Mouse (Mus musculus): Measurements from ENCODE around the gene Ext2. TPM values are rescaled to one million over a fixed set of nuclear protein-coding genes. Genes with fewer than 3 reads are reported as not detected.

Ext2 gene
- polyA plus RNA-seq, 1 experiment from 2014 or later = 71.3 TPM

GRCm38 (mm10) chr2:93783926-93784539 lies 38.3 kb downstream of the Ext2 start:
- Histone ChIP-seq H3K4me1 (ENCODE audit: control insufficient read depth, insufficient read depth, low read length) (peaks cover 25% of the 10 kb centered on the region), H3K4me2 (ENCODE audit: low read length) (no peak overlapping the region), H3K27me3 (ENCODE audit: control insufficient read depth, insufficient read depth, low read depth, low read length) (no peaks in the 10 kb centered on the region), H3K36me3 (ENCODE audit: control insufficient read depth, insufficient read depth, low read length) (no peaks in the 10 kb centered on the region), H3K27ac (ENCODE audit: low read length) (no peak overlapping the region), H3K4me3 (ENCODE audit: low read depth, low read length) (no peak overlapping the region), H3K9me3 (replicated peaks; ENCODE audit: control insufficient read depth, low read length, poor library complexity, severe bottlenecking) (no peaks in the 10 kb centered on the region), H3K9ac (ENCODE audit: low read depth, low read length) (no peak overlapping the region)
- WGBS = 66% methylated on average over 9 of the region's 9 CpGs
- no peak for ATAC-seq

- H3K27ac ChIP-seq (ENCODE audit: low read length) = no peak overlapping the region
- H3K27me3 ChIP-seq (ENCODE audit: control insufficient read depth, insufficient read depth, low read depth, low read length) = no peaks in the 10 kb centered on the region
- no peak overlapping the region for H3K4me3 ChIP-seq (ENCODE audit: low read depth, low read length)
- H3K9me3 ChIP-seq (replicated peaks; ENCODE audit: control insufficient read depth, low read length, poor library complexity, severe bottlenecking) = no peaks in the 10 kb centered on the region
- H3K36me3 ChIP-seq (ENCODE audit: control insufficient read depth, insufficient read depth, low read length) = 0 out of 2 replicates have a peak, but pooled peaks cover 3% of the 10 kb centered on the region
- H3K9ac ChIP-seq (ENCODE audit: low read depth, low read length) = no peak overlapping the region
- 69% methylated on average over 5 of the region's 5 CpGs for WGBS
- no peak overlapping the region for H3K4me2 ChIP-seq (ENCODE audit: low read length)
- peaks cover 25% of the 10 kb centered on the region for H3K4me1 ChIP-seq (ENCODE audit: control insufficient read depth, insufficient read depth, low read length)
- ATAC-seq = no peak
These were observed 39.7 kb downstream of the Ext2 start for GRCm38 (mm10) chr2:93782682-93783081.

- Histone ChIP-seq H3K4me3 (ENCODE audit: low read depth, low read length) (no peak overlapping the region), H3K4me1 (ENCODE audit: control insufficient read depth, insufficient read depth, low read length) (peaks cover 25% of the 10 kb centered on the region), H3K27ac (ENCODE audit: low read length) (no peak overlapping the region), H3K9me3 (replicated peaks; ENCODE audit: control insufficient read depth, low read length, poor library complexity, severe bottlenecking) (no peaks in the 10 kb centered on the region), H3K9ac (ENCODE audit: low read depth, low read length) (no peak overlapping the region), H3K27me3 (ENCODE audit: control insufficient read depth, insufficient read depth, low read depth, low read length) (no peaks in the 10 kb centered on the region), H3K4me2 (ENCODE audit: low read length) (no peak overlapping the region), H3K36me3 (ENCODE audit: control insufficient read depth, insufficient read depth, low read length) (0 out of 2 replicates have a peak, but pooled peaks cover 3% of the 10 kb centered on the region)
- ATAC-seq = no peak
- WGBS = 87% methylated on average over 4 of the region's 4 CpGs
These were observed 40.2 kb downstream of the Ext2 start for GRCm38 (mm10) chr2:93782156-93782555.

GRCm38 (mm10) chr2:93780528-93780927 lies 41.8 kb downstream of the Ext2 start:
- peaks cover 21% of the 10 kb centered on the region for H3K4me1 ChIP-seq (ENCODE audit: control insufficient read depth, insufficient read depth, low read length)
- H3K27ac ChIP-seq (ENCODE audit: low read length) = no peak overlapping the region
- H3K36me3 ChIP-seq (ENCODE audit: control insufficient read depth, insufficient read depth, low read length) = 0 out of 2 replicates have a peak, but pooled peaks cover 3% of the 10 kb centered on the region
- WGBS = 74% methylated on average over 10 of the region's 10 CpGs
- no peaks in the 10 kb centered on the region for H3K9me3 ChIP-seq (replicated peaks; ENCODE audit: control insufficient read depth, low read length, poor library complexity, severe bottlenecking)
- H3K4me2 ChIP-seq (ENCODE audit: low read length) = no peak overlapping the region
- ATAC-seq = no peak
- H3K4me3 ChIP-seq (ENCODE audit: low read depth, low read length) = no peak overlapping the region
- H3K27me3 ChIP-seq (ENCODE audit: control insufficient read depth, insufficient read depth, low read depth, low read length) = no peaks in the 10 kb centered on the region
- H3K9ac ChIP-seq (ENCODE audit: low read depth, low read length) = no peak overlapping the region

GRCm38 (mm10) chr2:93779897-93780208 lies 42.5 kb downstream of the Ext2 start:
- 69% methylated on average over 6 of the region's 6 CpGs for WGBS
- H3K27ac ChIP-seq (ENCODE audit: low read length) = no peak overlapping the region
- no peak overlapping the region for H3K4me3 ChIP-seq (ENCODE audit: low read depth, low read length)
- no peaks in the 10 kb centered on the region for H3K9me3 ChIP-seq (replicated peaks; ENCODE audit: control insufficient read depth, low read length, poor library complexity, severe bottlenecking)
- H3K4me1 ChIP-seq (ENCODE audit: control insufficient read depth, insufficient read depth, low read length) = peaks cover 14% of the 10 kb centered on the region
- no peak overlapping the region for H3K4me2 ChIP-seq (ENCODE audit: low read length)
- no peak for ATAC-seq
- H3K27me3 ChIP-seq (ENCODE audit: control insufficient read depth, insufficient read depth, low read depth, low read length) = no peaks in the 10 kb centered on the region
- no peak overlapping the region for H3K9ac ChIP-seq (ENCODE audit: low read depth, low read length)
- H3K36me3 ChIP-seq (ENCODE audit: control insufficient read depth, insufficient read depth, low read length) = 0 out of 2 replicates have a peak, but pooled peaks cover 3% of the 10 kb centered on the region

GRCm38 (mm10) chr2:93779081-93779896 lies 43.1 kb downstream of the Ext2 start:
- ATAC-seq = no peak

GRCm38 (mm10) chr2:93778616-93779015 lies 43.8 kb downstream of the Ext2 start:
- Histone ChIP-seq H3K27me3 (ENCODE audit: control insufficient read depth, insufficient read depth, low read depth, low read length) (no peaks in the 10 kb centered on the region), H3K27ac (ENCODE audit: low read length) (no peak overlapping the region), H3K4me3 (ENCODE audit: low read depth, low read length) (no peak overlapping the region), H3K4me1 (ENCODE audit: control insufficient read depth, insufficient read depth, low read length) (peaks cover 9% of the 10 kb centered on the region; the same call in 1 of the 2 replicates), H3K9me3 (replicated peaks; ENCODE audit: control insufficient read depth, low read length, poor library complexity, severe bottlenecking) (no peaks in the 10 kb centered on the region), H3K4me2 (ENCODE audit: low read length) (no peak overlapping the region), H3K9ac (ENCODE audit: low read depth, low read length) (no peak overlapping the region), H3K36me3 (ENCODE audit: control insufficient read depth, insufficient read depth, low read length) (0 out of 2 replicates have a peak, but pooled peaks cover 3% of the 10 kb centered on the region)
- 87% methylated on average over 5 of the region's 5 CpGs for WGBS
- no peak for ATAC-seq

More at GRCm38 (mm10) chr2:93779081-93779896, 43.1 kb downstream of the Ext2 start:
- no peaks in the 10 kb centered on the region for H3K27me3 ChIP-seq (ENCODE audit: control insufficient read depth, insufficient read depth, low read depth, low read length)
- WGBS = 58% methylated on average over 16 of the region's 16 CpGs
- no peaks in the 10 kb centered on the region for H3K9me3 ChIP-seq (replicated peaks; ENCODE audit: control insufficient read depth, low read length, poor library complexity, severe bottlenecking)
- 0 out of 2 replicates have a peak, but pooled peaks cover 3% of the 10 kb centered on the region for H3K36me3 ChIP-seq (ENCODE audit: control insufficient read depth, insufficient read depth, low read length)
- no peak overlapping the region for H3K4me3 ChIP-seq (ENCODE audit: low read depth, low read length)
- H3K9ac ChIP-seq (ENCODE audit: low read depth, low read length) = no peak overlapping the region
- H3K27ac ChIP-seq (ENCODE audit: low read length) = no peak overlapping the region
- peaks cover 10% of the 10 kb centered on the region; the same call in 1 of the 2 replicates for H3K4me1 ChIP-seq (ENCODE audit: control insufficient read depth, insufficient read depth, low read length)
- H3K4me2 ChIP-seq (ENCODE audit: low read length) = no peak overlapping the region

- Histone ChIP-seq H3K27me3 (ENCODE audit: control insufficient read depth, insufficient read depth, low read depth, low read length) (no peaks in the 10 kb centered on the region), H3K9ac (ENCODE audit: low read depth, low read length) (no peak overlapping the region), H3K4me2 (ENCODE audit: low read length) (no peak overlapping the region), H3K4me3 (ENCODE audit: low read depth, low read length) (no peak overlapping the region), H3K36me3 (ENCODE audit: control insufficient read depth, insufficient read depth, low read length) (0 out of 2 replicates have a peak, but pooled peaks cover 3% of the 10 kb centered on the region), H3K9me3 (replicated peaks; ENCODE audit: control insufficient read depth, low read length, poor library complexity, severe bottlenecking) (no peaks in the 10 kb centered on the region), H3K4me1 (ENCODE audit: control insufficient read depth, insufficient read depth, low read length) (peaks cover 14% of the 10 kb centered on the region; the same call in 1 of the 2 replicates), H3K27ac (ENCODE audit: low read length) (no peak overlapping the region)
- ATAC-seq = no peak
- 75% methylated on average over 4 of the region's 4 CpGs for WGBS
These were observed 45.3 kb downstream of the Ext2 start for GRCm38 (mm10) chr2:93777056-93777430.
